Mouse (Mus musculus) limb, embryonic 11.5 days (tissue): ENCODE data around the gene Pcca. TPM values are rescaled to one million over a fixed set of nuclear protein-coding genes. Genes with fewer than 3 reads are reported as not detected.

Experiments
- ATAC-seq: fragments of 200-750 bp; cut with Nextera tagmentation; 2 replicates; pipeline ENCODE4 v1.8.0; 2017; ENCODE audit warnings: low read depth; ENCODE audit not compliant: insufficient number of reproducible peaks, low FRiP score, low TSS enrichment
- DNase-seq: peaks from one replicate; pipeline ENCODE4 v3.0.0-alpha.2; 2015; ENCODE audit warnings: low spot score
- H3K27ac ChIP-seq: fragments of 300-500 bp; sonication (generic); replicated peaks from 2 replicates; pipeline ENCODE4 v1.5.1; 2014; ENCODE audit warnings: low read depth, mild to moderate bottlenecking, low read length
- H3K27me3 ChIP-seq: fragments of 300-500 bp; sonication (generic); 2 replicates; pipeline ENCODE4 v1.6.1; 2014; ENCODE audit warnings: mild to moderate bottlenecking, low read length, mixed read lengths; ENCODE audit not compliant: control insufficient read depth, insufficient read depth
- H3K36me3 ChIP-seq: fragments of 300-500 bp; sonication (generic); 2 replicates; pipeline ENCODE4 v1.6.1; 2014; ENCODE audit warnings: mild to moderate bottlenecking, low read length, moderate library complexity, mixed read lengths; ENCODE audit not compliant: control insufficient read depth, insufficient read depth
- H3K4me1 ChIP-seq: fragments of 300-500 bp; sonication (generic); 2 replicates; pipeline ENCODE4 v1.6.1; 2014; ENCODE audit warnings: low read length, mixed read lengths; ENCODE audit not compliant: control insufficient read depth, insufficient read depth
- H3K4me2 ChIP-seq: fragments of 300-500 bp; sonication (generic); 2 replicates; pipeline ENCODE4 v1.6.1; 2014; ENCODE audit warnings: low read depth, mild to moderate bottlenecking, moderate library complexity; ENCODE audit not compliant: severe bottlenecking
- H3K4me3 ChIP-seq: fragments of 300-500 bp; sonication (generic); 2 replicates; pipeline ENCODE4 v1.5.1; 2014; ENCODE audit warnings: low read depth, low read length
- H3K9ac ChIP-seq: fragments of 300-500 bp; sonication (generic); 2 replicates; pipeline ENCODE4 v1.6.1; 2014; ENCODE audit warnings: mild to moderate bottlenecking, low read length
- H3K9me3 ChIP-seq: fragments of 300-500 bp; sonication (generic); 2 replicates; pipeline ENCODE4 v1.6.1; 2016; ENCODE audit warnings: low read length; ENCODE audit not compliant: control insufficient read depth
- WGBS: fragments of 180-500 bp; shearing (Covaris S2); extraction: QIAGEN DNeasy Blood & Tissue Kit; methylation state at CpG from one replicate; pipeline ENCODE4 v1.1.7; 2014; 5-methylcytosine and 5-hydroxymethylcytosine counted together
- polyA plus RNA-seq: library from polyadenylated mRNA; unstranded; fragments of >200 nt; fragmentation: Nextera tagmentation; extraction: Ambion mirVana; gene quantifications from 2 replicates; pipeline ENCODE4 v1.2.1, GENCODE M21; 2014

Gene Pcca
- polyA plus RNA-seq = 36.4 and 38.8 TPM in 2 replicates

GRCm38 (mm10) chr14:122534017-122534924, at the start of gene Pcca:
Gene Pcca, plus strand, starts transcription at chr14:122534324.
- H3K4me2 ChIP-seq = peak within 1 kb of the TSS; percentile 57
- ATAC-seq (peak; percentile 100), DNase-seq (peak; percentile 98)
- H3K27me3 ChIP-seq = no peaks in the 10 kb centered on the region
- no peaks in the 10 kb centered on the region for H3K36me3 ChIP-seq
- peak within 1 kb of the TSS; percentile 81 for H3K4me3 ChIP-seq
- no peaks in the 10 kb centered on the region for H3K9me3 ChIP-seq
- WGBS = 2% methylated on average over 54 of the region's 54 CpGs
- 0 out of 2 replicates have a peak within 1 kb of the TSS, but pooled peaks have one; percentile 18 for H3K27ac ChIP-seq
- H3K4me1 ChIP-seq = peaks cover 5% of the 10 kb centered on the region; the same call in 1 of the 2 replicates
- H3K9ac ChIP-seq = peak within 1 kb of the TSS; percentile 68

DNA sequence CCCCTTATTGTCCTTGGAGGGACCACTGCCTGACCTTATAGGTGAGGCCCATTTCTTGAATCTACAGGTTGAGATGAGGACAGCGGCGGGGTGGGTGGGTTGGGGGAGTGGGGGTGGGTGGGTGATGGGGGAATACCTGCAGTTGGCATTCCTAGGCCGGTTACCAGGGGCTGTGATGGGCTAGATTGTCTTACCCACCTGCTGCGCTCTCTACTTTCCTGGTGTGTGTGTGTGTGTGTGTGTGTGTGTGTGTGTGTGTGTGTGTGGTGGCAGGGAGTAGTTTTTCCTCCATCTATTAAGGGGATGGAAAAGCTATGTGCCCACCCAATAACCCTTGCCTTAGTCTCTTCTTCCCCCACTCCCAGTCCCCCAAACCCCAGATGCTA, 49.7 kb upstream of the Pcca start:
- 6% methylated on average over 4 of the region's 4 CpGs for WGBS
- Histone ChIP-seq H3K4me1 (peaks cover 31% of the 10 kb centered on the region), H3K4me2 (peak overlapping the region; percentile 40), H3K9me3 (no peaks in the 10 kb centered on the region), H3K36me3 (no peaks in the 10 kb centered on the region), H3K4me3 (no peak overlapping the region), H3K27ac (peak overlapping the region; percentile 80; the same call in 1 of the 2 replicates), H3K27me3 (peaks cover 34% of the 10 kb centered on the region), H3K9ac (no peak overlapping the region)
- DNase-seq (no peak), ATAC-seq (no peak)

DNA sequence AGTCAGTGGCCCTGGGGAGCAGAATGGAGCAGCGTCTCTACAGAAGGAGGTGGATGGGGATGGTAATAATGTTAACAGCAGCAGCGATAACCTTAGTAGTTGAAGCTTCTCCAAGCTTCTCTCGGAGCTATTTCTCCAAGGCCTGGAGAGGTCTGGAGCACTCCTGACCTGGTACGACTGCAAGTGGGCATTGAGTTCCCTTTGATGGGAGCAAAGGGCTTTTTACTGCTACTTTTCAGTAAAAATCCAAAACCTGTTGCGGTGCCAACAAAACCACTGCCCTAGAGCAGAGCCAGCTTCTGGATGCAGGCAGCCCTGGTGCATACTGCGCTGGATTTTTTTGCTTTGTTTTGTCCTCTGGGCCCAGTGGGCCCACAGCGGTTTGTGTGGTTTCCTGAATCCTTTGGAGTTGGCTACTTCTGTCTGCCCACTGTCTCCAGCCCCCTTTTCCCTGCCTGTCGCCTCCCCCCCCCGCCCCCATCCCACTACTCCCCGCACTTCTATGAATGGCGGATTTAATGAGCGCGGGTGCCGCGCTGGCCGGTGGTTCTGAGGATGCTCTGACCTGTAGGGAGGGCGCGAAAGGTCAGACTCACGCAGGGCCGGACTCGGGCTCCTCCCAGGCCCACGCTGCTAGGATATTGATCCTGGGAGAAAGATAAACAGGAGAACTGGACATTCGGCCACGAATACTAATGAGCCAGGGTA, 49.1 kb upstream of the Pcca start:
- peak; percentile 56 for DNase-seq
- peaks cover 33% of the 10 kb centered on the region for H3K4me1 ChIP-seq
- no peak for ATAC-seq
- H3K4me3 ChIP-seq = 0 out of 2 replicates have a peak overlapping the region, but pooled peaks have one; percentile 1
- H3K27ac ChIP-seq = peak overlapping the region; percentile 80
- H3K36me3 ChIP-seq = no peaks in the 10 kb centered on the region
- peak overlapping the region; percentile 40 for H3K4me2 ChIP-seq
- peaks cover 34% of the 10 kb centered on the region for H3K27me3 ChIP-seq
- H3K9ac ChIP-seq = peak overlapping the region; percentile 8; the same call in 1 of the 2 replicates
- under 1% methylated on average over 23 of the region's 24 CpGs for WGBS
- no peaks in the 10 kb centered on the region for H3K9me3 ChIP-seq

DNA sequence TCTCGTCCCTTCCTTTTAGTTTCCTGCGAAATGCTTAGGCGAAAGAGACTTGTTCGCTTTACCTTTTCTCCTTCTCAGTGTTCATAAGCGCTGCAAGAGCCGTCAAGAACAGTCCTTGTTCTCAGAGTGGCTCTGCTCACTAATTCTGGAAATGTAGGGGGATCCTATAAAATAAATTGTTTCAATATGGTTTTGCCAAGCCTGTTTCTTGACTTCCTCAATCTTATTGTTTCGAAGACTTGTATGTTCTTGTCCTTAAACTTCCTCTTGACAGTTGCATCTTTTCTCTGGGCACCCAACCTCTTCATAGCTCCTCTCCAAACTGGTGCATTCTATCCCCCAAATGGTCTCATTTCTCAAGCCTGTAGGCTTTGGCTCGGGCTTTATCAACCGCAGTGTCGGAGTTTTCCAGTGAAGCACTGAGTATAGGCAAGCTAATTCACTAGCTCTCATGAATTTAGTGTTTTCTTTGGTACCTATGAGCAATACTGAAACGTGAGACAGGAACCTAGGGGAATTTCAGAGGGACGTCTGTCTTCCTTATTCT, 48.4 kb upstream of the Pcca start:
- H3K4me2 ChIP-seq = peak overlapping the region; percentile 40
- H3K4me1 ChIP-seq = peaks cover 36% of the 10 kb centered on the region
- H3K27me3 ChIP-seq = peaks cover 37% of the 10 kb centered on the region
- under 1% methylated on average over 12 of the region's 12 CpGs for WGBS
- H3K27ac ChIP-seq = peak overlapping the region; percentile 80
- no peaks in the 10 kb centered on the region for H3K9me3 ChIP-seq
- 0 out of 2 replicates have a peak overlapping the region, but pooled peaks have one; percentile 1 for H3K4me3 ChIP-seq
- DNase-seq (peak; percentile 59), ATAC-seq (no peak)
- H3K9ac ChIP-seq = no peak overlapping the region
- no peaks in the 10 kb centered on the region for H3K36me3 ChIP-seq

- Histone ChIP-seq H3K36me3 (no peaks in the 10 kb centered on the region), H3K4me3 (no peak overlapping the region), H3K9ac (no peak overlapping the region), H3K4me1 (peaks cover 36% of the 10 kb centered on the region), H3K4me2 (no peak overlapping the region), H3K9me3 (no peaks in the 10 kb centered on the region), H3K27me3 (peaks cover 38% of the 10 kb centered on the region), H3K27ac (no peak overlapping the region)
- WGBS = 0% methylated on average over 1 of the region's 1 CpGs
- ATAC-seq = no peak
- peak; percentile 23 for DNase-seq
Measured at GRCm38 (mm10) chr14:122486611-122487010, 47.5 kb upstream of the Pcca start.

- Histone ChIP-seq H3K27me3 (peaks cover 31% of the 10 kb centered on the region), H3K4me3 (no peak overlapping the region), H3K36me3 (no peaks in the 10 kb centered on the region), H3K27ac (no peak overlapping the region), H3K9ac (no peak overlapping the region), H3K4me1 (peaks cover 32% of the 10 kb centered on the region), H3K4me2 (no peak overlapping the region), H3K9me3 (no peaks in the 10 kb centered on the region)
- WGBS = 2% methylated on average over 5 of the region's 5 CpGs
- ATAC-seq (no peak), DNase-seq (peak; percentile 60)
Measured at GRCm38 (mm10) chr14:122487366-122487765, 46.8 kb upstream of the Pcca start.

- H3K27me3 ChIP-seq = peaks cover 21% of the 10 kb centered on the region
- H3K9ac ChIP-seq = no peak overlapping the region; the same call in 1 of the 2 replicates
- DNase-seq = peak; percentile 40
- H3K27ac ChIP-seq = no peak overlapping the region
- no peaks in the 10 kb centered on the region for H3K36me3 ChIP-seq
- H3K4me1 ChIP-seq = peaks cover 21% of the 10 kb centered on the region
- no peak overlapping the region; the same call in 1 of the 2 replicates for H3K4me3 ChIP-seq
- H3K9me3 ChIP-seq = no peaks in the 10 kb centered on the region
- WGBS = 2% methylated on average over 5 of the region's 5 CpGs
- no peak for ATAC-seq
- H3K4me2 ChIP-seq = peak overlapping the region; percentile 29
Measured at GRCm38 (mm10) chr14:122489041-122489440, 45.1 kb upstream of the Pcca start.
